Mouse (Mus musculus) gastrocnemius, adult 8-10 months (tissue): Measurements from ENCODE around the gene Pirt. TPM values are rescaled to one million over a fixed set of nuclear protein-coding genes. Genes with fewer than 3 reads are reported as not detected.
A peak's percentile ranks its signal among the peaks of the same experiment; 100 is the strongest.

Experiments
- DNase-seq, 2 experiments: peaks; one replicate each; pipeline ENCODE4 v3.0.0; 2022; ENCODE audit warnings: low spot score in 2 of 2
- total RNA-seq, 4 experiments: library from RNA; stranded (reverse); gene quantifications; 2 replicates each; pipeline ENCODE4 v1.2.4; 2022

Pirt gene
- total RNA-seq: under 1 TPM in 3 of 4 experiments, not detected in 1; 0.12 to 0.16 (median 0.15) TPM

DNA sequence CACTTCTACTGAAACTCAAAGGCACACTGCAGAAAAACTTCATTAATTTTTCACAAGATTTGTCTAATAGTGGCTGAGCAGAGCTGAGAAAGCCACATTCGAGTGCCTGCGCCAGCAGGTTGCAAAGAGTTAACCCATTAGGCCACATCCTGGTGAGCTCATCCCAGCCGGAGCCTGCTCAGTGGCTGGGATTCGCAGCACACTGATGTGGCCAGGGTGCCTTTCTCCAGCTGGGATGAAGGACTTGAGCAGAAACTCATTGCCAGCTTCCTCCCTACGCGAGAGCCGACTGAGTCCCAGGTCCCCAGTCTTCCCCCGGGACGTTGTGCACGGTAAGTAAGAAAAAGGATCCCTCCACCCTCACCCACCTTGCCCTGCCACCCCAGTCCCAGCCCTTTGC is at the start of gene Pirt:
Pirt (plus strand) TSS at position 171 of the 400 bp plus-strand sequence.
- no peak for DNase-seq

DNA sequence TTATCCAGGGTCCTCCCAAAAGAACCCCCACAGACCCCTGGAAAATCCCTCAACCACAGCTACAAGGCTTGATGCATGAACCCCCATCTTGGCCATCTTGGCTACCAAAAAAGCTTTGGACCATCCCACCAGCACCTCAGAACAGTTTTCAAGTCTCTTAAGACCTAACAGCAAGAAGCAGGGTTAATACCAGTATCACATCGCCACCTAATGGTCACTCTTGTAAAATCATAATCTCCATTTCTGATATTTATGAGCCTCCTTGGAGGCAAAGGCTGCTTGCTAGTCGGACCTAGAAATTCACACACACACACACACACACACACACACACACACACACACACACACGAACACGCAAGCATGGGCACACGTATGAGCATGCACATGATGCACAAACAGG is 40.1 kb upstream of the Pirt start:
- DNase-seq: no peak

DNA sequence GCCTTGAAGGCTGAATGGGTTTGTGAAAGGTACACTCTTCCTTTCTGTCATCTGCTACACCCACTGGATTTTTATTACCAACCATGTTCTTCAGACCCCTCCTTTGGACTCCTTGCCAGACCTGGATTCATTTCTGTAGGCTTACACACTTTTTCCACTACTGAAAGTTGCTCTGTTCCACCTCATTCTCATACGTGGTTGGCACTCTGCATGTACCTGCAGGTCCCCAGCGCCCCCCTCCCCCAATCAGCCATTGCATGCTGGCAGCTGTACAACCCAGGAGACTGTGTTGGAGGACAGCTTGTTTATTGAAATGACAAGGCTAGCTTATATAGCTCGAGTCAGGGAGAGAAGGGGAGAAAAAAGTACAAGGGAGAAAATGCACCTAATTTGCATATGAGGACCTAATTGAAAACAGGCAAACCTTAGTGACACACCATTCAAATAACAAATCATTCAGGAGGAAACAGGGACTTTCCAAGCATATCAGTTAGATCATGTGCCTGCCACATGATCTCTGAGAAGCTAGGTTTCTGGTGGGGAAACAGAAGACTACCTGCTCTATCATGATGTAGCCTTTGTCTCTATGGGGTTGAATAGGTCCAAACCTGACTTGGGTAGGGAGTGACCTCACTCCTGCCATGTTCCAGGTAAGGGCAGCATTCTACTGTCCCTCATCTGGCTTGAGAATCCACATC is 38.9 kb upstream of the Pirt start:
- DNase-seq: no peak

DNA sequence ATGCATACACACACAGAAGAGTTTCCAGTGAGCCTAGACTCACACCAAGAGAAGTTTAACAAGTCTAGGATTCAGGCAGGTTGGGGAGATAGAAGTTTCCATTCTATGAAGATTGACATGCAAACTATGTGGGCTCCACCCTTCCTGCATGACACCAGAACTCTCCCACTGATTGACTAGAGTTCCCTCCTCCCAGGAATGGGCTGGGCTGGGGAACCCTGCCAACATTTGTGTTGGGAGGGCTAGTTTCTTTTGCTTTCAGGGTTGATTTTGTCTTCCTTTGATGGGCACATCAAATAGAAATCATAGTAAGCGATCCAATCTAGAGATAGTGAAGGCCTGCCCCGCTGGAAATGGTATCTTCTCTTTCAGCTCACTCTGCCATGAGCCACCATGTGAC is 30.5 kb upstream of the Pirt start:
- no peak for DNase-seq

DNA sequence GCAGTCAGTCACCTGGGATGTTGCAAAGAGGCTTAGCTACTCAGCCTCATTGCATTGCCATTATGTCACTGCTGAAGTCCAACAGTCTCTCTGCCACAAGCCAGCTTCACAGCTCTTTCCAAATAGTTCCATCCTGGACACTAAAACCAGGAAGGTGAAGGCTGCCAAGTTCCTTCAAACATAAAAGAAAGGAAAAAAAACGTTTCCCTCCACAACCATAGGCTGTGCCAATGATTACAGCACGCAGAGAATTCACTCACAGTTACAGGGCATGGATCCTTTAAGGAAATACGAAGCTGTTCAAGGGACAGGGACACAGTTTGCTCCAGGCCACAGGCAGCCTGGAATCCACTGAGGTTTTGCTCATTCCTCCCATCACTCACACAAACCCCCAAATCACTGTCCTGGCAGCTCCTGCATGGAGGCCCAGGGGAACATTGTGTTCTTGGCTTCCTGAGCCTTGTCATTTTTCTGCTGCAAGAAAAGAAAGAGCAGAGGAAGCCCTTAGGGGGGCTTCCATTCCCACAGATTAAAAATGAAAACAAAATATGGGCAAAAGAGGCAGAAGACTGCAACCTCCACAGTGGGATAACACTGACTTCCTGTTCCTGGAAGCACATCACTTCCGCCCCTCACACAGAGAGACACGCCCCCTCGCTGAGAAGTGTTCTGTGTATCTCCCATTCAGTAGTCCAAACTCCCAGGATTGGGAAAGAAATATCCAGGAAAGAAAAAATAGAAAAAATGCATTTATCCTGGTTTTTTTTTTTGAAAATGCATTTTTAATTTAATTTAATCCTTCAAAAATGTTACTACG is 29.3 kb upstream of the Pirt start:
- no peak for DNase-seq

DNA sequence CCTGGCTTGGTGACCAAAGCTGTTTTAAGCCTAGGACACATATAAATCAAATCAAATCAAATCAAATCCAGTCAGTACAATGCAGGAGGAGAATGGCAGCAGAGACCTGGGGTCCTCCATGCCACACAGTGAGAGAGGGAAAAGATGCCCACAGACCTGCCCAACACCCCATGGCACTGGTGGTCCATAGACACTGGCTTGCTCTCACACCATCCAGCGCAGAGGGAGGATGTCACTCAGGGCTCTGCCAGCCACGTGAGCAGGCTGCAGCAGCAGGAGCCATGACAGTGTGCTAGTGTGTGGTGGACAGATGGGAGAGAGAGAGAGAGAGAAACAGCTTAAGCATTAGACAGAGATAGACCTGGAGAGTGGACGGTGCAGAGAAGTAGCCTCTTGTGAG is 19.2 kb upstream of the Pirt start:
- DNase-seq: no peak

DNA sequence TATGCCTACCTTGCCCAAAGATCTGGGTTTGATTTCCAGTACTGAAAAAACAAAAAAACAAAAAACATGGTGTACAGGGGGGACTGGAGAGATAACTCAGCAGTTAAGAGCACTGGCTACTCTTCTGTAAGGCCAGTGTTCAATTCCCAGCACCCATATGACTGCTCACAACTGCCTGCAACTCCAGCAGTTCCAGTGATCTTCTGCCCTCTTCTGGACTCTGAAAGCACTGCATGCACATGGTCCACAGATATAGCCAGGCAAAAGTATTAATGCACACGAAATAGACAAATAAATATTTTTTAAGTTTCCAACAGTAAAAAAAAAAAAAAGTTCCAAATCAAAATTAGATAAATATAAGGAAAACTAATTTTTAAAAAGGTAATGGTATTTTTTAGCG is 13.0 kb upstream of the Pirt start:
- DNase-seq: no peak

DNA sequence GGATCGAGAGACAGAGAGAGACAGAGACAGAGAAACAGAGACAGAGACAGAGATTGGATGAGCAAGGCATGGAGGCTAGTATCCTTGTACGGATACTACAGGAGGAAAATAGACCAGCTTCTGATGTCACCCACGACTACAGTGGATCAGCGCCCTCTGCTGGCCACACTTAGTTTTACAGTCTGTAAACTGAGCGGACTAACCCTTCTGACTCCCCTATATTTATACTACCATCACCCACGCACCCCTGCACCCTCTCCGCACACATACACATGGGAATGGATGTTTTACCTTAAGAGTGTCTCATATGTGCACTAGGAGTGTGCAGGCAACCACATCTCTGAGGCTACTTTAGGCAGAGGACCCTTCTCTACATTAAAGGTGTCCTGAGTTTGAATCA is 12.4 kb upstream of the Pirt start:
- DNase-seq: peak in 1 of 2 experiments; percentile 25

DNA sequence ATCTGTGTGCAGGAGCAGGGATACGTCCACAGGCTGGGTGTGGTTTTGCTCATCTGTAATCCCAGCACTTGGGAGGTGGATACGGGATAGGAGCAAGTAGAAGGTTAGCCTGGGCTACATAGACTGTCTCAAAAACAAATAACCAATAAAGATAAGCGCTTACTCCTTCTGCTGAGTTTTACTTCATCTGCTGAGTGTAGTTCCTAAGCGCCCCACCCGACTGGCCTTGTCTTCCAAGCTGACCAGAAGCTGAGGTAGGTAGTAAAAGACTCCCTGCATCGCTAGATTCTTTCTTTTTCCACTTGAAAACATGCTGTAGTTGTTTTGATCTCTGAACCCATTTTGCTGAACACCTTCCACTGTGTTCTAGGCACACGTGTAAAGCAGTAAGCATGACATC is 9.0 kb upstream of the Pirt start:
- no peak for DNase-seq

DNA sequence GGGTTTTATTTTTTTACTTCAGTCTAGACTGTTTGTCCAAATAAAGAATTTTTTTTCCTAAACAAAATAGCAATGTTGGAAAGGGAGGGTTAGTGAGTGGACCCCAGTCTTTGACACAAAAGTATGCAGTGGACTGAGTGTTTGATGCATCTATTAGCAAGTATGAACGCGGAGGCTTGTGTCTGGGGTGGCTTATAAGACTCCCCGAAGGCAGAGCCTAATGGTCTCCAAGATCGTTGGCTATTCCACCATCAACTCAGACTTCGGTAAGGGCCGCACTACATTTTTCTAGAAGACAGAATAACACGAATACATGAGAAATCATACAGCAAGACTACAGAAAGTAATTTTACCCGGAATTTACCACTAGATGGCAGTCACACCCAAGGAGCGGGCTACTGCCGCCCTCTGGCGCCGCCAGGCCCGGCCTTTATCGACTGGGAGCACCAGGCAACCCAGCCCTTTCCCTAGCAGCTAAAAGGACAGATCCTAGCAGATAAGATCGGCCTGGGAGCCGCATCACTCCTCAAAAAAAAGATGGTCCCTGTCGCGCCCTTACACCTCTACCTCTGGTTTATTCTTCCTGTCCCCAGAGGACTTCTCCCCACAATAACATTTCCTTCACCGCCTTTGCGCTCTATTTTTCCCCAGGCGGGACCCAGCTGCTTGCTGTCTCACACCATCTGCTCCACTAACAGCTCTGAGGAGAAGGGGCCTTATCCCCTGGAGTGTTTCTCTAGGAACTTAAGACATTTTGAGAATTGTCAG is 6.0 kb upstream of the Pirt start:
- peak; percentile 6 to 35 for DNase-seq

DNA sequence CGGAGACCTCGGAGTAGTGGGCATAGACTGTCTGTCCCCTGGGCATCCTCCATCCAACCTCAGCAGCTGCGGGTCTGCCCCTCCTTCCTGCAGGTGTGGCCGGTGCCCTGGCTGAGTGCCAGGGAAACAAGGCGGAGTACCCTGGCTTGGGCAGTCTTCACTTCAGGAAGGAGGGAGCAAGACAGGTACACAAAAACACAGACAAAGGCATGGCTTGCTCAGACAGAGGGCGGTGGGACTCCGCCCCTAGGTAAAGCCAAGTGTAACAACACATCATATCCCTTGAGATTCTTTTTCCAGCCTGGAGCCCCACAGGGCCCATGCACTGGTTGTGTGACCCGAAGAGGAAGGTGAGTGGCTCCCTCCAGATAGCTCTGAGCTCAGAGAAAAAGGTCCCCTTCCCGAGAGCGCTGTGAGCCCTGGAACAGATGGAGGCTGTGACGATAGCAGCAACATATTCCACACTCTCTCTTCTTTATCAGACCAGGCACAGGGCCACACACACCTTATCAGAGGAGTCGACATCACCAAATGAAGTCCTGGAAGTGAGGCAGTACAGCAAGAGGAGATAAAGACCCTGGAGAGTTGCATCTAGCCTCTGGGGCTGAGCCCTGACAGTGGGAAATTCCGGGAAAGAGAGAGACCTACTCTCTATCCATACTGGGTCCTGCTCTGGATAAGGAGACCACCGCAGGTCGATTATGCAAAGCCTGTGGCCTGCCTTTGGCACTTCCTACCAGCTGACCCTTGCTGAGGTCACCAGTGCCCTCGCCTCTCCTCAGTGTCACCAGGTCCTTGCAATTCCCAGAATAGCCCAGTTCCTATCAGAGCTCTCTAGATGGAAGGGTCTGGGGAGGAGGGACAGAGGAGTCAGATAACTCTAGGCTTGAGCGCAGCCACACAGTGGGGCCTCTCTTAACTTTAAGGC is 1.0 kb downstream of the Pirt start:
- no peak for DNase-seq

DNA sequence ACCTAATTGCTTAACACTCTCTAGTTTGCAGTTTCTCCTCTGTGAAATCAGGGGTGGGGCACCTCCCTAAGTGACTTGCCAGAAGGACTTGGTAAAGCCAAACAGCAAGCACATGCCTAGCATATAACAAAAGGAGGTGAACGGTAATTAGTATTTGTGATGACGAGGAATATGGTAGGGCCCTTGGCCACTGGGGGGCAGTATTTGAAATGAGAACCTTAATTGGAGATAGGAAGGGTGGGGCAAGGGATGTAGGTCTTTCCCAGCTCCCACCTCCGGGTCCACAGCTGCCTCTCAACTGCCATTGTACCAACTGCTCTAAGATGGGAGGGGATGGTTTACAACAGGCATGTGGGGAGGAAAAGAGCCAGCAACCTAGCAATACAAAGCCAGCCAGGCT is 2.5 kb downstream of the Pirt start:
- DNase-seq: no peak

DNA sequence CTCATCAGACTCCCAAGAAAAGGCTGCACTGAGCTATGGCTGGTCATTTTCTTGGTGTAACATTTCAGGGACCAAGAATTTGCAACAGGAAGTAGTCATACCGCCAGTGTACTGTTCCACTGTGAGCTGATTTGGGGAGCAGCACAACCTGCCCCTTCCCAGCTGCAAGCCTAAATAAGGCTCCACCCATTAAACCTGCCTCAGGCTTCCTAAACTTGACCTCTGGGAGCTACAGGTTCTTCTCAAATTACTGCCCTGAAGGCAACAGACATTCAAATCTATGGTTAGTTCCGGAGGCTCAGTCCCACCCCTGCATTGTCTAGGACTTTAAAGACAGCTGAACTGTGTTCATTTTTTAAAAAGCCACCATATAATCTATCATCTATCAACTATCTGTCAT is 8.2 kb downstream of the Pirt start:
- no peak for DNase-seq

DNA sequence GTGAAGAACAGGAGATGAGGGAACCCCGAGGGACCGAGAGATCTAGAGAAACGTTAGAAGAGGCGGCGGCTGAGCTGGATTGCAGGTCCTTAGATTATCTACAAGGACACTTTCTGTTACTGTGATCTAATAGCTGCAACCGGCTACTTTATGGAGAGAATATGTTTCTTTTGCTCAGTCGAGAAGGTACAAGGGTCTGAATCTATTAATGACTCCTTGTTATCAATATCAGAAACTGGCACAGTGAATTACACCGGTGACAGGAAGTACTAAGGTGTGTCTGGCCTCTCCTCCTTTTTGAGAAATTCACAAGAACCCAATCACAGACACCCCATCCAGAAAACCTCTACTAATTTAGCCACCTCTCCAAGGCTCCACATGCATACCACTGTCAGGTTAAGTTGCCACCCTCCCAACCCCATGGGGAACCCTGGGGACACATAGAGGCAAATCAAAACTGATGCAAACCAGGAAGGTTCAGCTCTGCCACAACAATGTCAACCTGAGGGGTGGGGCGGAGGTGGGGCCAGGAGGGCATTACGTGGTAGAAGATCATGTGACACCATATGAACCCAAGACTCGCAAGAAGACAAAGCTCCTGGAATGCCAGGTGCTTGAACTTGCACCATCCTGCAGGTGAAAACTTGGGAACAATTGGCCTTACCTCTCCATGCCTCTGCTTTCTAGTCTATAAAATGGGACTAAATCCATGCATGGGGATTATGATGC is 12.5 kb downstream of the Pirt start:
- no peak for DNase-seq

DNA sequence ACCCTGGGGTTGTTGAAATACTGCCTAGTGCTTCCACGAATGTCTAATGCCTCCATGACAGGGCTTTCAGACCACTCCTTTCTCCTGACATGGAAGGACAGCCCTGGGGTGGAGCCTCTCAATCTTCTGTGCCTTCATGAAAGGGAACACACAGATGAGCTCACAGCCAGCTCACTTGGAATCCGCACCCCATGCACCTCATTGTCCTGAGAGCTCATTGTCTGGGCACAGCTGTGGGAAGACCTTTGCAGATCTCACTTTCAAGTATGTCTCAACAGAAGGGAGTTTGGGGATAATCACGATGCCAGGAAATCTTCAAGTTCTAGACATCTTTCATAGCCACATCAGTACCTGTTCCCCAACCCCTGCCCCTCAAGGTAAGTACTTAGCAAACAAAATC is 16.5 kb downstream of the Pirt start:
- no peak for DNase-seq

DNA sequence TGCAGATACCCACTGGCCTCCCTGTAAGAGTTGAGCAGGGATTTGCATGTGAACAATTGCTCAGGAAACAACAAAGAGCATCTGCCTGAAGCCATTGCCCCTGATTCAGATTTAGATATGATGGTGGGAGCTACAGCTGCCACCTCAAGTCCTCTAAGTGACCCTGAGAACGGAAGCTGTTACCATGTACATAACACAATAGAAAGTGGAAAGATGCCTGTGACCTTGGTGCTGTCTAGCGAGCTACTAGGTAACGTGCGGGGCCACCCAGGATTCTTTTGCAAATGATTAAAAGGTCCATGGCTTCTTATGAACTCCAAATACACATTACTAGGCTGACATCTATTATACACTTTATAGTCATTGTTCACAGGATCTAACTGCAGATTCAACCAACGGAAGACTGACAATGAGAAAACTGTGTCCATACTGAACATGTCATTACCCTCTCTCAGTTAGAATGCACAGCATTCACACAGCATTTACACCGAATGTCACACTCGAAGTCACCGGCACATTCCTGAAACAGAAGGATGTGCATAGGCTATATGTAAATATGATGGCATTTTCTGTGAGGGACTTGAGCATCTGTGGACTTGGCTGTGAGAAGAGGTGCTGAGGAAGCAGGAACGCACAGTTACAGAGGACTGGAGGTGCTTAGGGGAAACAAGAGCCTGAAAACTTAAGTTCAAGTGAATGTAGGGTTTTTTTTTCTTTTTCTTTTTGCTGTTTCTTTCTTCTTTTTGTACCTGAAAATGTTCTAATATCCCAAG is 21.2 kb downstream of the Pirt start:
- DNase-seq: no peak

DNA sequence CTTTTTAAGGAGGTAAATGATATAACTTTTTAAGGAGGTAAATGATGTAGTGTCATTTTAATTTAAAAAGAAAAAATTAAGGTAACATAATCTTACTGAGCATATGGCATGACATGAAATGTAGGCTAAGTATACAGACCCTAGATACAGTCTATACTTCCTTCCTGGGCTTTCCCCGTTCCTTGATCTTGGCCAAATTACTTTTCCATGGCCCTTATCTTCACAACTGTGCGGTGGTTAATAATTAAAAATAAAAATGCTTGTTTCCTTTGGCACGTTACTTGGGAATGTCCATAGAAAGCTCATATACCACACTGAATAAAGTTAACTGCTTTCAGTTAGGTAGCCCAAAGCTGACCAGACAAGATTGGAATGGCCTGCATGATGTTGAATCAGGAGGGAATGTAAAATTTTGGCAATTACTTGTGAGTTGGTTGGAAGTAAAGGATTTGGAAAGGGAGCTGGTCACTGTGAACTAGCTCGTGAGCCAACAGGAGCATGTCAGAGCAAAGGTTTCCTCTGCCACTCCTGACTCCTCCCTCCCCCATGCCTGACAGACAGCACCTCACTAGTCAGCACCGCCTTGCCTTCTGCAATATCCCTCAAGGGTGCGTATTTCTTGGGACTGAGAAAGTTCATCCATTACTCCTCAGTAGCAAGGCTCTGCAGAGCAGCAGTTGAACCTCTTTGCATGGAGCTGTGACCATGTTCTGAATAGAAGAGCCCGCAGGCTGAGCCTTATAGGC is 22.8 kb downstream of the Pirt start:
- DNase-seq: no peak

DNA sequence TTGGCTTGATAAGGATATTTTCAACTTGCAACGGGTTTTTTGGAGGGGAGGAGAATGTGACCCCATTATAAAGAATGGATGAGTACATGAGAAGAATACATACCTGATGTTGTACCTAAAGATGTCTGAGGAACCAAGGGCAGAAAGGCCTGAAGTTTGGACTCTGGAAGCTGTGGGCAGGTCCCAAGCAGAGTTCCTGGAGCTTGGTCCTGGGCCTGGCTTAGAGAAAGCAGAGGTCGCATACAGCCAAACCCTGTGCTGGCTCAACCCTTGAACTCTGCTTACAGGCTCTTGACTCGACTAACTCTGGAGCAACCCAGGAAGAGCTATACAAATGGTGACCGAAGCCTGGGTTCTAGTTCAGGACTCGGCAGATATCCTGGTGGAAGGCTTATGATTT is 30.2 kb downstream of the Pirt start:
- no peak for DNase-seq

DNA sequence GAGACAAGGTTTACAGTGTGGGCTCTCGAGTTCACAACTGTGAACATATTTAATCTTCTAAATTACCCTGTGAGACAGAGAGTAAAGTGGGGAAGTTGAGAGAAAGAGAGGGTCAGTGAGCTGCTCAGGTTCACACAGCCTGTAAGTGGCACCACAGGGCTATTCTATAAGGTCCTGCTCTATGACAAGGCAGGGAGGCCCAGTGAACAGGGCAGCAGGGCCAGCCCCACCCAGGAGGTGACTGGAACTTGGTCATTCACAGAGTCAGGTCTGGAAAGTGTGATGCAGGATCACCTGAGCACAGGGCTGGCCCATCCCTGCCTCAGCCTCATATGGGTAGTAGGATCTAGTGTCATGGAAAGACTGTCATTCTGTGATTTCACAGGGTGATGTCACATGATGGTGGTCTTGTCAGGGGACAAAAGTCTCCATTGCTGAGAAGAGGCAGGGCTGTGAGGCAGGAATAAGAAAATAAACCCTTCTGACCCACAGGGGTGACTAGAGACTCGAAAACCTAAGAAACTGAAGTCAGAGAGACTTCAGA is 33.5 kb downstream of the Pirt start:
- DNase-seq: no peak
